Mouse (Mus musculus) layer of hippocampus, adult 11-12 months (tissue): ENCODE data around the gene Rhox2b.
"Not testable (repeated sequence)": the region's sequence is repeated elsewhere in the genome, so short reads cannot be mapped to it uniquely, and the experiment has no call there.

Source experiments
- DNase-seq: peaks from one replicate; pipeline ENCODE4 v3.0.0; 2022; ENCODE audit warnings: low spot score

Rhox2b gene

GRCm38 (mm10) chrX:37411767-37412166, at the start of gene Rhox2b:
Rhox2b (plus strand) TSS chrX:37412067.
- DNase-seq: not testable (repeated sequence)

- not testable (repeated sequence) for DNase-seq
Observed at GRCm38 (mm10) chrX:37379728-37380127, 32.1 kb upstream of the Rhox2b start, which contains the start of gene Rhox3a2. Rhox3a2 (plus strand) TSS chrX:37380028.

- not testable (repeated sequence) for DNase-seq
Observed at GRCm38 (mm10) chrX:37390548-37390947, 21.3 kb upstream of the Rhox2b start, which contains the start of gene Rhox4a2. Rhox4a2 (plus strand) TSS chrX:37390848.

- DNase-seq: not testable (repeated sequence)
Observed at GRCm38 (mm10) chrX:37432194-37432593, 20.3 kb downstream of the Rhox2b start, which contains the start of gene Rhox4b. Rhox4b (plus strand) TSS chrX:37432494.

GRCm38 (mm10) chrX:37453380-37453779, 41.5 kb downstream of the Rhox2b start, which contains the start of gene Rhox2c:
Rhox2c (plus strand) TSS chrX:37453680.
- DNase-seq: not testable (repeated sequence)

- not testable (repeated sequence) for DNase-seq
Observed at GRCm38 (mm10) chrX:37458285-37458684, 46.4 kb downstream of the Rhox2b start, which contains the start of gene Rhox3c. Rhox3c (plus strand) TSS chrX:37458585.
